Mouse (Mus musculus): ENCODE results near the gene Dmbt1. TPM values are rescaled to one million over a fixed set of nuclear protein-coding genes. Genes with fewer than 3 reads are reported as not detected.

The Dmbt1 gene
- 0.37 TPM in 1 of 2 replicates, not detected in the other for polyA plus RNA-seq (2016; fragmentation: Nextera tagmentation; extraction: Ambion mirVana)

DNA sequence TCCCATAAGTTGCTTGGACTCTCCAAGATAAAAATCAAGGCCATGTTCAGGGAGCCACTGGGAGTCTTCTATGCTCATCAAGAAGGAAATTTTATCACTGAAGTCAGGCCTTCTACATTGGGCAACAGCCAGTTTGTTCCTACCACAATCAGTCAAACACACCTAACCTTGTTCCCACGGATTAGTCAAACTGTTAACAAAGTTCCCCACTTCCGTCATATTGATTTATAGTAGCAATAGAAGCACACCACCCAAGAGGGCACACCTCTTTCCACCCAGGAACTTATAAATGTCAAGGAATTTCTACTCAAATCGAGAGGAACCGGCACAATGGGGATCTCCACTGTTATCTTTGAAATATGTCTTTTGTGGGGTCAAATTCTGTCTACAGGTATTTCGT is at the start of gene Dmbt1:
Gene Dmbt1, plus strand, starts transcription at position 299 of the 400 bp plus-strand sequence.
- Histone ChIP-seq H3K9me3 (replicated peaks) (no peaks in the 10 kb centered on the region), H3K27ac (ENCODE audit: poor library complexity, severe bottlenecking) (no peak within 1 kb of the TSS), H3K4me2 (no peak within 1 kb of the TSS), H3K4me3 (no peak within 1 kb of the TSS), H3K9ac (no peak within 1 kb of the TSS), H3K27me3 (replicated peaks) (no peaks in the 10 kb centered on the region), H3K4me1 (replicated peaks) (peaks cover 4% of the 10 kb centered on the region; the same call in 1 of the 2 replicates), H3K36me3 (no peaks in the 10 kb centered on the region)
- 79% methylated on average over 5 of the region's 5 CpGs for WGBS
- no peak for ATAC-seq (ENCODE audit: insufficient number of reproducible peaks, low FRiP score)

DNA sequence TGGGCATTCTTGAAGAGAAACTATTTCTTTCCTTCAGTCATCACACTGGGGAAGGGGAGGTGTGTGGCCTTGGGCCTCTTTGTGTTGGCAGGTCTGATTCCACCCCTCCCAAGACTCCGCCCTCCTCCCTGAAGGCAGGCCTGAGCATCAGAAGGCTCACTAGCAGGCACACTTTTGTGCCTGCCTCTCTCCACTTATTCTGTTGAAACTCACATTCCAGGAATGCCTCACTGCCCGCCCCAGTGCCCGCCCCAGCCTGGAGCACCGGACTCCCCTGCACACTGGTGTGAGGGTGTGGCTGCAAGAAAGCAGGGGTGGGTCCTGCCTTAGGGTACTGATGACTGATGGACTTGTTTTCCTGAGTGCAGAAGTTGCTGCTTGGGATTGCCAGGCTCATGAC is 49.5 kb upstream of the Dmbt1 start:
- no peak overlapping the region for H3K9ac ChIP-seq
- 23% methylated on average over 4 of the region's 4 CpGs for WGBS
- peaks cover 31% of the 10 kb centered on the region for H3K4me1 ChIP-seq (replicated peaks)
- peak; percentile 52 for ATAC-seq (ENCODE audit: insufficient number of reproducible peaks, low FRiP score)
- H3K4me2 ChIP-seq: peak overlapping the region; percentile 1; the same call in 1 of the 2 replicates
- H3K36me3 ChIP-seq: peaks cover 9% of the 10 kb centered on the region
- H3K27me3 ChIP-seq (replicated peaks): no peaks in the 10 kb centered on the region
- H3K27ac ChIP-seq (ENCODE audit: poor library complexity, severe bottlenecking): peak overlapping the region; percentile 51; the same call in 1 of the 2 replicates
- no peaks in the 10 kb centered on the region for H3K9me3 ChIP-seq (replicated peaks)
- H3K4me3 ChIP-seq: no peak overlapping the region

DNA sequence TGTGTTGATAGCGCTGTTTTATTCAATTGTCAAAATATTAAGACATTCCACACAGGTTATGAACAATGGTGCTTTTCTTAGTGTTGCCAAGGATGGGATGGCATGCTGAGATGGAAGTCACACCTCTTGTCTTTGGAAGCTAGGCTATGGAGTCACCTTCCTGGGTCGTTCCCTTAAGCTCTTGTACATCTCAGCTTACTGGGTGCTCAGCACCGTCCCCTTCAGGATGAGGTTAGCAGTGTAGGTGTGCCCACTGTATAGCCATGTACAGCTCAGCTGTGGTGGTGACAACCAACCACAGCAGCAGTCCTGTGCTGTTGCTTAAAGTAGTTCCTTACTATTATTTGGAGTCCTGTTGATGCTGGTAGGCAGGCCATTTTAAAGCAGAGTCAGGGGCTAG is 49.0 kb upstream of the Dmbt1 start:
- no peaks in the 10 kb centered on the region for H3K9me3 ChIP-seq (replicated peaks)
- H3K36me3 ChIP-seq: peaks cover 10% of the 10 kb centered on the region
- WGBS: 68% methylated on average over 3 of the region's 3 CpGs
- H3K9ac ChIP-seq: no peak overlapping the region
- ATAC-seq (ENCODE audit: insufficient number of reproducible peaks, low FRiP score): no peak
- H3K27ac ChIP-seq (ENCODE audit: poor library complexity, severe bottlenecking): no peak overlapping the region
- H3K4me1 ChIP-seq (replicated peaks): peaks cover 31% of the 10 kb centered on the region
- no peak overlapping the region for H3K4me3 ChIP-seq
- H3K4me2 ChIP-seq: no peak overlapping the region; the same call in 1 of the 2 replicates
- no peaks in the 10 kb centered on the region for H3K27me3 ChIP-seq (replicated peaks)

DNA sequence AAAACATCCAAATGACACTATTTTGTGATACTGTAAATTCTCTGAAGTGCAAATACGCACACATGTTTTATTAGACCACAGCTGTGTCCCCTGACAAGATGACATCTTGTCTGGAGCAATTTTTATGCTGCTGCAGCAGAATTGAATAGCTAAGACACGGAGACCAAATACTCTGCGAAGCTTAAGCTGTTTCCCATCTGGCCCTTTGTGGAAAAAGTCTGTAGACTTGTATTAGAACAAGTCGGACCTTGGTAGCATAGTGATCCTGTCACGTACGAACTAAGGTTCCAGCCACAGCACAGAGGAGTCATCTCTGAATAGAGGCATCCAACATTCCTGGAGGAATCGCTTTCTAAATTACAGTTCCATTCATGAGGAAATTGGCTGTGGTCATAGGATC is 47.6 kb upstream of the Dmbt1 start:
- no peak overlapping the region for H3K4me3 ChIP-seq
- no peak overlapping the region for H3K4me2 ChIP-seq
- H3K36me3 ChIP-seq: peaks cover 10% of the 10 kb centered on the region
- H3K4me1 ChIP-seq (replicated peaks): peaks cover 34% of the 10 kb centered on the region
- no peak overlapping the region for H3K9ac ChIP-seq
- H3K27me3 ChIP-seq (replicated peaks): no peaks in the 10 kb centered on the region
- 85% methylated on average over 7 of the region's 7 CpGs for WGBS
- no peak overlapping the region for H3K27ac ChIP-seq (ENCODE audit: poor library complexity, severe bottlenecking)
- H3K9me3 ChIP-seq (replicated peaks): no peaks in the 10 kb centered on the region
- no peak for ATAC-seq (ENCODE audit: insufficient number of reproducible peaks, low FRiP score)

DNA sequence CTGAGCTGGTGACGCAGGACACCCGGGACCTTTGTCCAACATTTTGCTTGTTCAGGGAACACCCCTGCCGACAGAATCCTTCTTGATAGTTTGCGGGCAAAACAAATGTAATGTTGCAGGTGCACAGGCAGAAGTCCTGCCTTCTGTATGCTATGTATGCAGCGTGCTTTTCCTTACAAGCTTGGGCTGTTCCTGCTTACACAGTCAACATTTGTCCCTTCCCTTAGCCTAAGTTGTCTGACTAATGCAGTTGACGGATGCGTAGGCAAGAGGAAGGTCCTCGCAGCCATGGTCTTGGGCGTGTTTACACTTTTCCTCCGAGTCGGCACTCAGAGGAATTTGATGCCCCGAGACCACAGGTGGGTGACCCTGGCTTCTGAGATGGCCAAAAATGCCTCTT is 46.7 kb upstream of the Dmbt1 start:
- Histone ChIP-seq H3K9me3 (replicated peaks) (no peaks in the 10 kb centered on the region), H3K27me3 (replicated peaks) (no peaks in the 10 kb centered on the region), H3K4me3 (no peak overlapping the region), H3K4me1 (replicated peaks) (peaks cover 34% of the 10 kb centered on the region), H3K4me2 (no peak overlapping the region), H3K9ac (no peak overlapping the region), H3K36me3 (peaks cover 10% of the 10 kb centered on the region), H3K27ac (ENCODE audit: poor library complexity, severe bottlenecking) (no peak overlapping the region)
- 81% methylated on average over 12 of the region's 12 CpGs for WGBS
- no peak for ATAC-seq (ENCODE audit: insufficient number of reproducible peaks, low FRiP score)

DNA sequence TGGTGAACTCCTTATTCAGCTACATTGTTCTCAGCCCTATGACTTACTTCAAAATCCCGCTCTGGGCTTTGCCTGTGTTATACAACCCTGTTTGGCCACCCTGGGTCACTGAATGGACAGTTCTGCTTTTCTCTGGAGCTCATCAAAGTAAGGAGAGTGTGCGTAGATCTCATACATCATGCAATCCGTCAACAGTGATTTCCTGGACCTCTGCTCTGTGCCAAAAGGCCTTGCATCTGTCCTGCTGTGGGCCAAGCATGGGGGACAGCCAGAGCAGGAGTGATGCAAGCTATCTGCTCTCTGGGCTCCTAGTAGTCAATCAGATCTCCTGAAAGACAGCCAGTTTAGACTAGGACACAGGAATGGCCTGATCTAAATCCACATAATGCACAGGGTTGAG is 46.1 kb upstream of the Dmbt1 start:
- Histone ChIP-seq H3K36me3 (peaks cover 10% of the 10 kb centered on the region), H3K27ac (ENCODE audit: poor library complexity, severe bottlenecking) (no peak overlapping the region), H3K9me3 (replicated peaks) (no peaks in the 10 kb centered on the region), H3K4me2 (no peak overlapping the region), H3K27me3 (replicated peaks) (no peaks in the 10 kb centered on the region), H3K4me1 (replicated peaks) (peaks cover 34% of the 10 kb centered on the region), H3K9ac (no peak overlapping the region), H3K4me3 (no peak overlapping the region)
- 72% methylated on average over 3 of the region's 3 CpGs for WGBS
- no peak for ATAC-seq (ENCODE audit: insufficient number of reproducible peaks, low FRiP score)

DNA sequence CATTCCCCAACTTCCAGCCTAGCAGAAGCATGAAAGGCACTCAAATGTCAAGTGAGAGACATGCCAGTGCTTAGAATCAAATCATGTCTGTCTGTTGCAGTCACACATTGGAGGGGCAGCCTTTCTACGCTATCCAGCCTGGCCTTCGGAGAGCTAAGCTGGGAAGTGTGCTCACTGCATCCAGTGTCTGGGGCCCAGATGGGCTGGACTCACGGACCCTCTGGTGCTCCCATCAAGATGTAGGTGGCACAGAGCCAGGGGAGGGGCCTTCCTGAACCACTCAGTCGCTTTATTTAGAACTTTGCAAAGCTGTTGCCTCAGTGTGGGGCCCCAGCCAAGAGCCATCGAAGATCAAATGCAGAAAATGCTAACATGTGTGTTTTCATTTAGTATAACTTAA is 43.7 kb upstream of the Dmbt1 start:
- peak; percentile 61; the same call in 1 of the 2 replicates for ATAC-seq (ENCODE audit: insufficient number of reproducible peaks, low FRiP score)
- no peaks in the 10 kb centered on the region for H3K9me3 ChIP-seq (replicated peaks)
- H3K4me1 ChIP-seq (replicated peaks): peaks cover 19% of the 10 kb centered on the region
- H3K9ac ChIP-seq: no peak overlapping the region
- H3K4me3 ChIP-seq: no peak overlapping the region
- H3K36me3 ChIP-seq: peaks cover 10% of the 10 kb centered on the region
- no peaks in the 10 kb centered on the region for H3K27me3 ChIP-seq (replicated peaks)
- peak overlapping the region; percentile 67 for H3K27ac ChIP-seq (ENCODE audit: poor library complexity, severe bottlenecking)
- H3K4me2 ChIP-seq: 0 out of 2 replicates have a peak overlapping the region, but pooled peaks have one; percentile 1
- WGBS: 32% methylated on average over 5 of the region's 5 CpGs

DNA sequence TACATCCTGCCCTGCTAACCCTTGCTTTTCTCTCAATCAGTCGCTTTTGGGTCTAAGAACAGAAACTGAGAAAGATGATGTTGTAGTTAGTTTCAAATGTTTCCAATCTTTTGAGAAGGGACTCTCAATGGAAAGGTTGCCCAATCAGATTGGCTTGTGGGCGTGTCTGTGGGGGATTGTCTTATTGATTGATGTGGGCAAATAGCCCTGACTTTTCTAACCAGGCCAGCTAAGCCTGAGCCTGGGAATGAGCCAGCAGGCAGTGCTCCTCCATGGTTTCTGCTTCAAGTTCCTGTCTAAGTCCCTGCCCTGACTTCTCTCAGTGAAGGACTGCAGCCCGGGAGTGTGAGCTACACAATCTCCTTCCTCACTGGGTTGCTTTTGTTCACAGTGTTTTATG is 42.5 kb upstream of the Dmbt1 start:
- Histone ChIP-seq H3K9ac (no peak overlapping the region), H3K27me3 (replicated peaks) (no peaks in the 10 kb centered on the region), H3K9me3 (replicated peaks) (no peaks in the 10 kb centered on the region), H3K4me3 (no peak overlapping the region), H3K36me3 (peaks cover 10% of the 10 kb centered on the region), H3K4me2 (no peak overlapping the region), H3K4me1 (replicated peaks) (peaks cover 19% of the 10 kb centered on the region), H3K27ac (ENCODE audit: poor library complexity, severe bottlenecking) (no peak overlapping the region)
- ATAC-seq (ENCODE audit: insufficient number of reproducible peaks, low FRiP score): no peak
- 70% methylated on average over 3 of the region's 3 CpGs for WGBS

DNA sequence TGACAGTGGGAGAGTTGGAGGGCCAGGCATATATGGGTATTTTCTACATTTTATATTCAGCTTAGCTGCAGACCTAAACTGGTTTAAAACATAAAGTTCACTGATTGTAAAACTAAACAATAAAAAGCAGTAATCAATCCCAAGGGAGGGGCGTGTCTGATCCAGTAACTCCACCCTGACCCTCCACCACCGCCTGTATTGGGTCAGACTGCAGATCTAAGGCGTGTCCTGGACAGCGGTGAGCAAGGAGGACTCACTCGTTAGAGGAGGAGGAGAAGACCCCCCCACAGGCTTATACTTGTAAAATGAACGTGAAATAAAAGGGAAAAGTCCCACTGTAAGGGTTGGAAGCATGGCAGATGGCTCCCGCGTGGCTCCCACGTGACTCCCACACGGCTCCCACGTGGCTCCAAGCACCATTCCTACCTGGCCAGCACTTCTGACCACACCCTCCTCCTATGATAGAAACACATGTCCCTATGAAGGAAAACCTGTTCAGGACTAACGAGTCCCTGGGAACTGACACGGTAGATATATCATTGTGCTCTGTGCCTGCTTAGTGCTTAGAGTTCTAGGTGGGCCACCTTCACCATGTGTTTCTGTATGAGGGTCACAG is 40.6 kb upstream of the Dmbt1 start:
- no peaks in the 10 kb centered on the region for H3K27me3 ChIP-seq (replicated peaks)
- no peak overlapping the region for H3K4me3 ChIP-seq
- ATAC-seq (ENCODE audit: insufficient number of reproducible peaks, low FRiP score): no peak
- peaks cover 3% of the 10 kb centered on the region; the same call in 1 of the 2 replicates for H3K36me3 ChIP-seq
- no peak overlapping the region for H3K4me2 ChIP-seq
- 82% methylated on average over 13 of the region's 13 CpGs for WGBS
- H3K9me3 ChIP-seq (replicated peaks): no peaks in the 10 kb centered on the region
- H3K27ac ChIP-seq (ENCODE audit: poor library complexity, severe bottlenecking): no peak overlapping the region
- H3K4me1 ChIP-seq (replicated peaks): peaks cover 19% of the 10 kb centered on the region
- H3K9ac ChIP-seq: no peak overlapping the region

DNA sequence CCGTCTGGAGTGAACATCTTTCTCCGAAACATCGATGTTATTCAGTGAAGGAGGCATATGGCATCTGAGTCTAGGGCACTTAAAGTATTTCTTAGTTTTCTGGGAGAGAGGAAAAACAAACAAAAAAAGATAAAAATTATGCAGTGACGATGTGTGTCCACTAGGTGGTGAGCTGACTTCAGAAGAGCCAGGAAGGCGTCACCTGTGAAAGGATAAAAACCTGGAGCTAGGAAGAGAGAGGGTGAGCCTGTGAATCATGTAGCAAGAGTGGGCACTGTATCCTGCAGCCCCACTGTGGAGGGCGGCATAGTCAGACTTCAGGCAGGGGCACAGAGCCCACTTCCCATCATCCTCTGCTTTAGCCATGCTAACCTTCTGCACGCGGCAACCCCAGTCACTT is 37.9 kb upstream of the Dmbt1 start:
- Histone ChIP-seq H3K27me3 (replicated peaks) (no peaks in the 10 kb centered on the region), H3K4me1 (replicated peaks) (peaks cover 4% of the 10 kb centered on the region; the same call in 1 of the 2 replicates), H3K27ac (ENCODE audit: poor library complexity, severe bottlenecking) (no peak overlapping the region), H3K9ac (no peak overlapping the region), H3K4me2 (no peak overlapping the region), H3K9me3 (replicated peaks) (no peaks in the 10 kb centered on the region), H3K4me3 (no peak overlapping the region), H3K36me3 (no peaks in the 10 kb centered on the region)
- no peak for ATAC-seq (ENCODE audit: insufficient number of reproducible peaks, low FRiP score)
- 42% methylated on average over 8 of the region's 8 CpGs for WGBS

DNA sequence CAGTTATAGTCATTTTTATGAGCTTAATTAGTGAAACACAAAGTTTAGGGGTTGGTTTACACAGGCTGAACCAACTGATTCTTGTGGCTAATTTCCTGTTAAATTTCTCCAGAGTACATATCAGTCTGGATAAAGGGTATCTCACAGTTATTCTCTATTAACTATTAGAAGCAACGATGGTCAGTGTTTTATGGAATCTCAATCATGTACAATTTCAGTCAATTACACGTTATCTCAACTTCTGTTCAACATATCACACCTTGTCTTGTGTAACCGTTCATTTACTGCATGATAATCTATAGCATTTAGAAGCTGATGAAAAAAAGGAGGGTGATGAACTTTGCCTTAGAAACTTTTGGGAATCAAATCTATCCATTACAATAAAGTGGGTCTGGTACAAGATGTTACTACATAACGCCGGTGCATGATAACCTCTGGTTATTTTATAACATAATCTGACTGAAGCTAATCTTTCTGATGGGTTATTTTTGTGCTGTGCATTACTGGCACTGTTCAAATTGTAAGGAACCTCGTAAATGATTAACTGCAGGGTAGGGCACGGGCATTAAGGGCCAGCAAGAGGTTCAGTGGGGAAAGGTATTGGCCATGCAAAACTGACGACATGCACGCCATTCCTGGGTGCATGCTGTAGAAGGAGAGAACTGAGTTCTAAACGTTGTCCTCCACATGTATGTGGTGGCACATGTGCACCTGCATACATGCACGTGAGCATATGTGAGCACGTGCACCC is 29.7 kb upstream of the Dmbt1 start:
- Histone ChIP-seq H3K27ac (ENCODE audit: poor library complexity, severe bottlenecking) (no peak overlapping the region), H3K9ac (no peak overlapping the region), H3K27me3 (replicated peaks) (no peaks in the 10 kb centered on the region), H3K9me3 (replicated peaks) (peaks cover 18% of the 10 kb centered on the region), H3K4me1 (replicated peaks) (no peaks in the 10 kb centered on the region), H3K4me3 (no peak overlapping the region), H3K4me2 (no peak overlapping the region), H3K36me3 (no peaks in the 10 kb centered on the region)
- 77% methylated on average over 12 of the region's 12 CpGs for WGBS
- ATAC-seq (ENCODE audit: insufficient number of reproducible peaks, low FRiP score): no peak
